Mouse (Mus musculus): ENCODE measurements around the gene Blcap.
A peak's percentile ranks its signal among the peaks of the same experiment; 100 is the strongest.
"Not testable (repeated sequence)": the region's sequence is repeated elsewhere in the genome, so short reads cannot be mapped to it uniquely, and the experiment has no call there.

The Blcap gene

GRCm38 (mm10) chr2:157571224-157571832 is at the start of gene Blcap:
Blcap (minus strand) TSS chr2:157571274.
- peak; percentile 48 for DNase-seq (ENCODE audit: low spot score)

GRCm38 (mm10) chr2:157618393-157618792 is 47.3 kb upstream of the Blcap start:
- no peak for DNase-seq (ENCODE audit: low spot score)

GRCm38 (mm10) chr2:157613997-157614396 is 42.9 kb upstream of the Blcap start:
- no peak for DNase-seq (ENCODE audit: low spot score)

- no peak for DNase-seq (ENCODE audit: low spot score)
Measured at GRCm38 (mm10) chr2:157611735-157612134, 40.7 kb upstream of the Blcap start.

GRCm38 (mm10) chr2:157607542-157608236 is 36.6 kb upstream of the Blcap start:
- DNase-seq (ENCODE audit: low spot score) = no peak

- DNase-seq (ENCODE audit: low spot score) = peak; percentile 61
Measured at GRCm38 (mm10) chr2:157605025-157605675, 34.1 kb upstream of the Blcap start.

- peak; percentile 14 for DNase-seq (ENCODE audit: low spot score)
Measured at GRCm38 (mm10) chr2:157601435-157601839, 30.4 kb upstream of the Blcap start.

GRCm38 (mm10) chr2:157596876-157597566 is 25.9 kb upstream of the Blcap start:
- no peak for DNase-seq (ENCODE audit: low spot score)

GRCm38 (mm10) chr2:157585351-157585750 is 14.3 kb upstream of the Blcap start:
- not testable (repeated sequence) for DNase-seq (ENCODE audit: low spot score)

- no peak for DNase-seq (ENCODE audit: low spot score)
Measured at GRCm38 (mm10) chr2:157572786-157573185, 1.7 kb upstream of the Blcap start.

- no peak for DNase-seq (ENCODE audit: low spot score)
Measured at GRCm38 (mm10) chr2:157569796-157570485, 1.1 kb downstream of the Blcap start.

- DNase-seq (ENCODE audit: low spot score) = no peak
Measured at GRCm38 (mm10) chr2:157568881-157569280, 2.2 kb downstream of the Blcap start.

- no peak for DNase-seq (ENCODE audit: low spot score)
Measured at GRCm38 (mm10) chr2:157567235-157567961, 3.7 kb downstream of the Blcap start.

- peak; percentile 87 for DNase-seq (ENCODE audit: low spot score)
Measured at GRCm38 (mm10) chr2:157566260-157566952, 4.7 kb downstream of the Blcap start.

GRCm38 (mm10) chr2:157565898-157566259 is 5.2 kb downstream of the Blcap start:
- DNase-seq (ENCODE audit: low spot score) = no peak

- peak; percentile 57 for DNase-seq (ENCODE audit: low spot score)
Measured at GRCm38 (mm10) chr2:157565446-157565845, 5.6 kb downstream of the Blcap start.

GRCm38 (mm10) chr2:157564723-157565122 is 6.4 kb downstream of the Blcap start:
- DNase-seq (ENCODE audit: low spot score) = no peak

- no peak for DNase-seq (ENCODE audit: low spot score)
Measured at GRCm38 (mm10) chr2:157563031-157563430, 8.0 kb downstream of the Blcap start.

GRCm38 (mm10) chr2:157561165-157561836 is 9.8 kb downstream of the Blcap start:
- peak; percentile 92 for DNase-seq (ENCODE audit: low spot score)

GRCm38 (mm10) chr2:157560302-157560701 is 10.8 kb downstream of the Blcap start:
- no peak for DNase-seq (ENCODE audit: low spot score)

Measured in lung, postnatal 25 days (tissue).